Mouse (Mus musculus) CH12.LX (cell line): ENCODE data around the gene Agmat. TPM values are rescaled to one million over a fixed set of nuclear protein-coding genes. Genes with fewer than 3 reads are reported as not detected.

ENCODE experiments used
- DNase-seq: peaks from one replicate; pipeline ENCODE4 v3.0.0-alpha.2; 2013; ENCODE audit errors: extremely low read depth
- H3K27ac ChIP-seq: 2 replicates; pipeline ENCODE4 v1.5.1; 2012; ENCODE audit warnings: low read depth, mild to moderate bottlenecking, control low read depth, moderate library complexity; ENCODE audit not compliant: insufficient read depth
- H3K27me3 ChIP-seq: replicated peaks from 2 replicates; pipeline ENCODE3; 2012; ENCODE audit warnings: inconsistent platforms
- H3K36me3 ChIP-seq, 2 experiments: replicated peaks in 1 of 2; 2 replicates each; pipeline versions ENCODE3 to v1.6.1; 2012; ENCODE audit warnings: inconsistent platforms in 1 of 2, low read length in 1 of 2, mild to moderate bottlenecking in 1 of 2, mixed read lengths in 1 of 2, moderate library complexity in 1 of 2; ENCODE audit not compliant: control insufficient read depth in 1 of 2, insufficient read depth in 1 of 2
- H3K4me1 ChIP-seq, 2 experiments: 2 replicates each; pipeline ENCODE4 v1.6.1; 2012; ENCODE audit warnings: inconsistent platforms in 1 of 2, moderate library complexity in 1 of 2; ENCODE audit not compliant: insufficient read depth in 2 of 2, control insufficient read depth in 1 of 2
- H3K4me2 ChIP-seq: 2 replicates; pipeline ENCODE4 v1.6.1; 2012; ENCODE audit warnings: low read depth, mild to moderate bottlenecking, control low read depth; ENCODE audit not compliant: poor library complexity, insufficient read depth, severe bottlenecking
- H3K4me3 ChIP-seq, 3 experiments: fragments of 150-350 bp in 1 of 3; sonication (generic) in 1 of 3; replicated peaks in 1 of 3; 2 replicates each; pipeline versions ENCODE3 to v1.5.1; 2011 to 2012; ENCODE audit warnings: low read depth in 2 of 3, low read length in 2 of 3, mild to moderate bottlenecking in 2 of 3, moderate library complexity in 2 of 3, control low read depth in 1 of 3, improper control_type of control experiment in 1 of 3, inconsistent platforms in 1 of 3, mixed read lengths in 1 of 3; ENCODE audit not compliant: poor library complexity in 1 of 3
- H3K79me2 ChIP-seq: replicated peaks from 2 replicates; pipeline ENCODE4 v1.6.1; 2012; ENCODE audit warnings: mild to moderate bottlenecking, moderate library complexity; ENCODE audit not compliant: control insufficient read depth, poor library complexity, insufficient read depth, severe bottlenecking; ENCODE audit errors: extremely low read depth
- H3K9ac ChIP-seq: 2 replicates; pipeline ENCODE4 v1.6.1; 2012; ENCODE audit warnings: low read depth, mild to moderate bottlenecking, control low read depth, moderate library complexity; ENCODE audit not compliant: insufficient read depth
- H3K9me3 ChIP-seq: replicated peaks from 2 replicates; pipeline ENCODE3; 2012; ENCODE audit warnings: low read length, inconsistent platforms, mixed read lengths
- BHLHE40 ChIP-seq: IDR thresholded peaks from 2 replicates; pipeline ENCODE4 v1.6.1; 2011; ENCODE audit warnings: mild to moderate bottlenecking, low read depth, low read length, improper control_type of control experiment
- CHD1 ChIP-seq: IDR thresholded peaks from 2 replicates; pipeline ENCODE4 v1.6.1; 2012; ENCODE audit warnings: low read depth, low read length, improper control_type of control experiment, inconsistent platforms
- CHD2 ChIP-seq: IDR thresholded peaks from 2 replicates; pipeline ENCODE4 v1.6.1; 2011; ENCODE audit warnings: low read length, improper control_type of control experiment
- ELF1 ChIP-seq: IDR thresholded peaks from 2 replicates; pipeline ENCODE4 v1.6.1; 2014; ENCODE audit warnings: low read depth, mild to moderate bottlenecking, inconsistent platforms, low read length, improper control_type of control experiment
- EP300 ChIP-seq: IDR thresholded peaks from 2 replicates; pipeline ENCODE4 v1.6.1; 2011; ENCODE audit warnings: low read length, improper control_type of control experiment
- ETS1 ChIP-seq: conservative IDR thresholded peaks from 2 replicates; pipeline ENCODE4 v1.6.1; 2012; ENCODE audit warnings: low read depth, mild to moderate bottlenecking, inconsistent platforms, low read length, improper control_type of control experiment, moderate library complexity
- GABPA ChIP-seq: IDR thresholded peaks from 2 replicates; pipeline ENCODE4 v1.6.1; 2012; ENCODE audit warnings: low read depth, low read length, improper control_type of control experiment, inconsistent platforms; ENCODE audit not compliant: insufficient replicate concordance
- IRF4 ChIP-seq: IDR thresholded peaks from 2 replicates; pipeline ENCODE4 v1.6.1; 2014; ENCODE audit warnings: low read depth, mild to moderate bottlenecking, inconsistent platforms, low read length, improper control_type of control experiment
- MAFK ChIP-seq: IDR thresholded peaks from 2 replicates; pipeline ENCODE4 v1.6.1; 2011; ENCODE audit warnings: low read length, improper control_type of control experiment; ENCODE audit not compliant: insufficient replicate concordance
- MEF2A ChIP-seq: IDR thresholded peaks from 2 replicates; pipeline ENCODE4 v1.6.1; 2014; ENCODE audit warnings: low read depth, mild to moderate bottlenecking, inconsistent platforms, low read length, improper control_type of control experiment, borderline replicate concordance
- MYC ChIP-seq: IDR thresholded peaks from 2 replicates; pipeline ENCODE4 v1.6.1; 2011; ENCODE audit warnings: low read depth, mild to moderate bottlenecking, improper control_type of control experiment, low read length
- NELFE ChIP-seq: IDR thresholded peaks from 2 replicates; pipeline ENCODE4 v1.6.1; 2011; ENCODE audit warnings: low read depth, low read length, improper control_type of control experiment
- NRF1 ChIP-seq: IDR thresholded peaks from 2 replicates; pipeline ENCODE4 v1.6.1; 2014; ENCODE audit warnings: low read depth, mild to moderate bottlenecking, inconsistent platforms, low read length, improper control_type of control experiment, moderate library complexity
- POLR2AphosphoS2 ChIP-seq: IDR thresholded peaks from 2 replicates; pipeline ENCODE4 v1.6.1; 2011; ENCODE audit warnings: low read depth, low read length, improper control_type of control experiment
- RAD21 ChIP-seq: IDR thresholded peaks from 2 replicates; pipeline ENCODE4 v1.6.1; 2011; ENCODE audit warnings: low read depth, mild to moderate bottlenecking, low read length, improper control_type of control experiment, moderate library complexity
- RCOR1 ChIP-seq: conservative IDR thresholded peaks from 2 replicates; pipeline ENCODE4 v1.6.1; 2012; ENCODE audit warnings: low read depth, mild to moderate bottlenecking, inconsistent platforms, low read length, improper control_type of control experiment
- SIN3A ChIP-seq: IDR thresholded peaks from 2 replicates; pipeline ENCODE4 v1.6.1; 2012; ENCODE audit warnings: low read length, improper control_type of control experiment, inconsistent platforms
- SMC3 ChIP-seq: IDR thresholded peaks from 2 replicates; pipeline ENCODE4 v1.6.1; 2011; ENCODE audit warnings: low read depth, low read length, improper control_type of control experiment
- TBP ChIP-seq: conservative IDR thresholded peaks from 2 replicates; pipeline ENCODE4 v1.6.1; 2011; ENCODE audit warnings: low read depth, low read length, improper control_type of control experiment
- TCF12 ChIP-seq: IDR thresholded peaks from 2 replicates; pipeline ENCODE4 v1.6.1; 2014; ENCODE audit warnings: low read depth, mild to moderate bottlenecking, inconsistent platforms, low read length, improper control_type of control experiment
- UBTF ChIP-seq: IDR thresholded peaks from 2 replicates; pipeline ENCODE4 v1.6.1; 2012; ENCODE audit warnings: low read depth, mild to moderate bottlenecking, inconsistent platforms, low read length, improper control_type of control experiment, moderate library complexity
- USF1 ChIP-seq: IDR thresholded peaks from 2 replicates; pipeline ENCODE4 v1.6.1; 2014; ENCODE audit warnings: low read depth, mild to moderate bottlenecking, inconsistent platforms, low read length, improper control_type of control experiment
- ZC3H11A ChIP-seq: IDR thresholded peaks from 2 replicates; pipeline ENCODE4 v1.6.1; 2012; ENCODE audit warnings: low read depth, mild to moderate bottlenecking, inconsistent platforms, low read length, improper control_type of control experiment
- ZNF384 ChIP-seq: IDR thresholded peaks from 2 replicates; pipeline ENCODE4 v1.6.1; 2012; ENCODE audit warnings: low read depth, low read length, improper control_type of control experiment, inconsistent platforms
- dilution Hi-C: fragments of 300-500 bp; cut with MboI; formaldehyde crosslinking; loops from 2 replicates; pipeline ENCODE4 v1.14.3; 2020; ENCODE audit warnings: low sequenced_read_pairs; ENCODE audit not compliant: extremely low pct_unique_long_range_greater_than_20kb, extremely low pct_ligation_motif_present
- in situ Hi-C: fragments of 300-500 bp; cut with MboI; formaldehyde crosslinking; loops from 3 replicates; pipeline ENCODE4 v1.14.3; 2019; ENCODE audit warnings: low sequenced_read_pairs, low pct_ligation_motif_present, low pct_unique_long_range_greater_than_20kb, mixed read lengths
- polyA plus RNA-seq: library from polyadenylated mRNA; unstranded; fragments of >175 nt; gene quantifications from 2 replicates; pipeline ENCODE4 v1.2.1, GENCODE M21; 2012; ENCODE audit warnings: low read depth; ENCODE audit not compliant: insufficient read length
- total RNA-seq, 2 experiments: library from RNA; depleted of rRNA; stranded (reverse); fragments of 300-350 nt in 1 of 2; fragments of >200 nt in 1 of 2; gene quantifications; 2 replicates each; pipeline ENCODE4 v1.2.3; 2012 to 2014

The Agmat gene
- total and polyA plus RNA-seq, 3 experiments, result not detected

- Histone ChIP-seq H3K27me3 (no peaks in the 10 kb centered on the region), H3K4me3 (no peak overlapping the region), H3K4me1 (no peaks in the 10 kb centered on the region), H3K36me3 (no peaks in the 10 kb centered on the region), H3K4me2 (no peak overlapping the region), H3K9ac (no peak overlapping the region)
- TF ChIP-seq NELFE (no peak), ETS1 (no peak), TBP (no peak), EP300 (no peak), NRF1 (no peak), IRF4 (no peak), TCF12 (no peak), ELF1 (no peak), SMC3 (no peak), MAFK (no peak)
- TF ChIP-seq, all 38 proteins: peak for 0
- DNase-seq, result no peak
- no peak overlapping the region for H3K27ac ChIP-seq
- peaks cover 1% of the 10 kb centered on the region for H3K9me3 ChIP-seq
- dilution Hi-C loops (no loop called here), in situ Hi-C loops (no loop called here)
- H3K79me2 ChIP-seq, result no peaks in the 10 kb centered on the region
Measured at GRCm38 (mm10) chr4:141741856-141742255, 4.6 kb upstream of the Agmat start.

GRCm38 (mm10) chr4:141742381-141742780 is 4.1 kb upstream of the Agmat start:
- Histone ChIP-seq H3K36me3 (no peaks in the 10 kb centered on the region), H3K27ac (no peak overlapping the region), H3K4me3 (no peak overlapping the region), H3K79me2 (no peaks in the 10 kb centered on the region), H3K9me3 (peaks cover 1% of the 10 kb centered on the region), H3K27me3 (no peaks in the 10 kb centered on the region), H3K4me2 (no peak overlapping the region), H3K9ac (no peak overlapping the region), H3K4me1 (peaks cover 0 to 4% of the 10 kb centered on the region in 2 experiments; a peak in 1 of 4 replicates)
- no peak for DNase-seq
- TF ChIP-seq IRF4 (no peak), TBP (no peak), MEF2A (no peak), ZC3H11A (no peak)
- in situ Hi-C loops (no loop called here), dilution Hi-C loops (no loop called here)

GRCm38 (mm10) chr4:141749557-141749956 is 3.1 kb downstream of the Agmat start:
- Histone ChIP-seq H3K9ac (no peak overlapping the region), H3K9me3 (peaks cover 2% of the 10 kb centered on the region), H3K27me3 (no peaks in the 10 kb centered on the region), H3K79me2 (no peaks in the 10 kb centered on the region), H3K36me3 (no peaks in the 10 kb centered on the region), H3K4me1 (peaks cover 0 to 4% of the 10 kb centered on the region in 2 experiments; a peak in 1 of 4 replicates), H3K4me2 (no peak overlapping the region), H3K27ac (no peak overlapping the region), H3K4me3 (no peak overlapping the region)
- TF ChIP-seq ETS1, result no peak
- no peak for TF ChIP-seq GABPA
- no peak for TF ChIP-seq TCF12
- TF ChIP-seq CHD2, result no peak
- TF ChIP-seq RCOR1, result no peak
- TF ChIP-seq EP300, result no peak
- no peak for TF ChIP-seq ZNF384
- no peak for TF ChIP-seq UBTF
- TF ChIP-seq MYC, result no peak
- no peak for TF ChIP-seq POLR2AphosphoS2
- no peak for TF ChIP-seq ZC3H11A
- no peak for TF ChIP-seq CHD1
- TF ChIP-seq SMC3, result no peak
- no peak for TF ChIP-seq BHLHE40
- TF ChIP-seq MEF2A, result no peak
- no peak for TF ChIP-seq SIN3A
- TF ChIP-seq RAD21, result no peak
- no peak for TF ChIP-seq USF1
- no peak for TF ChIP-seq ELF1
- no peak for TF ChIP-seq MAFK
- in situ Hi-C loops, result no loop called here
- DNase-seq, result no peak
- dilution Hi-C loops, result no loop called here
